Mouse (Mus musculus) heart, postnatal 14 days (tissue): ENCODE data around the gene Plod2. TPM values are rescaled to one million over a fixed set of nuclear protein-coding genes. Genes with fewer than 3 reads are reported as not detected.

Source experiments
- DNase-seq, 2 experiments: peaks; one replicate each; pipeline ENCODE4 v3.0.0; 2021 to 2022
- intact Hi-C: fragments of 180-260 bp; cut with DNase I; formaldehyde crosslinking; loops from one replicate; pipeline ENCODE4 v1.15.1; 2025
- long read RNA-seq, 2 experiments: library from polyadenylated mRNA; stranded (forward); transcript quantifications; one replicate each; pipeline ENCODE4 v2.0.0; 2021
- total RNA-seq, 2 experiments: library from RNA; stranded (reverse); gene quantifications; 2 replicates each; pipeline ENCODE4 v1.2.3; 2021

The Plod2 gene
- total RNA-seq = 10 to 100 TPM; 20.1 to 23.4 TPM
- long read RNA-seq, experiment 1, transcript Plod2-203 (20 exons, 3,663 nt) = major isoform, 8 of 12 reads
- long read RNA-seq, experiment 1, partial matches to known transcripts = 2 of 12 reads
- long read RNA-seq, experiment 1, other reads (novel, unspliced or antisense) = 0 of 12 reads
- long read RNA-seq, experiment 2, transcript Plod2-203 (20 exons, 3,663 nt) = major isoform, 16 of 23 reads
- long read RNA-seq, experiment 2, partial matches to known transcripts = 2 of 23 reads
- long read RNA-seq, experiment 2, other reads (novel, unspliced or antisense) = 4 of 23 reads

DNA sequence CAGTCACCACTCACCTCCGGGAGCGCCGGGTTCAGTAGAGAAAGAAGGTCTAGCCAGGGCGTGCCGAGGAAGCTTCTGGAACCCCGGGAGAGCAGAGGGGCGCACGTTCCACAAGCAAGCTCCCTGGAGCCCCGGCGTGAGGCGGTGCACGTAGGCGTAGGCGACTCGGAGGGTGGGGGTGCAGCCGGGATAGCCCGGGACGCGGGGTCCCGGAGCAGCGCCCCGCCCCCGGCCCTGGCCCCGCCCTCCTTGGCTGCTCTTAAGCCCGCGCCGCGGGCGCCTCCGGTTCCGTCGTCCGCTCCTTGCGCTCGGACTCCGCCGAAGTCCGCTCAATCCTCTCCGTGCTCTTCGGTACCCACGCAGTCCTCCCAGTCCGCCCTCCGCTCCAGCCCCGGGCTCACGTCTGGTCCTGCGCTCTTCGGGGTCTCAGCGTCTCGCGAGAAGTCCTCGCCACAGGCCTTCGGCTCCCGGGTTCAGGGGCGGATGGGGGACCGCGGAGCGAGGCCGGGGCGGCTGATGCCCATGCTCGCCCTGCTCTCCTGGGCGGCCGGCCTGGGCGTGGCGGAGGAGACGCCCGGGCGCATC lies at the start of gene Plod2:
Gene Plod2 (plus strand): TSS at position 247 of the 585 bp plus-strand sequence.
- intact Hi-C loops = loop anchor here (5.0 kb wide), 3 partner anchors 40 to 70 kb away; no protein-coding TSS in a partner anchor
- peak; percentile 77 to 85 for DNase-seq

DNA sequence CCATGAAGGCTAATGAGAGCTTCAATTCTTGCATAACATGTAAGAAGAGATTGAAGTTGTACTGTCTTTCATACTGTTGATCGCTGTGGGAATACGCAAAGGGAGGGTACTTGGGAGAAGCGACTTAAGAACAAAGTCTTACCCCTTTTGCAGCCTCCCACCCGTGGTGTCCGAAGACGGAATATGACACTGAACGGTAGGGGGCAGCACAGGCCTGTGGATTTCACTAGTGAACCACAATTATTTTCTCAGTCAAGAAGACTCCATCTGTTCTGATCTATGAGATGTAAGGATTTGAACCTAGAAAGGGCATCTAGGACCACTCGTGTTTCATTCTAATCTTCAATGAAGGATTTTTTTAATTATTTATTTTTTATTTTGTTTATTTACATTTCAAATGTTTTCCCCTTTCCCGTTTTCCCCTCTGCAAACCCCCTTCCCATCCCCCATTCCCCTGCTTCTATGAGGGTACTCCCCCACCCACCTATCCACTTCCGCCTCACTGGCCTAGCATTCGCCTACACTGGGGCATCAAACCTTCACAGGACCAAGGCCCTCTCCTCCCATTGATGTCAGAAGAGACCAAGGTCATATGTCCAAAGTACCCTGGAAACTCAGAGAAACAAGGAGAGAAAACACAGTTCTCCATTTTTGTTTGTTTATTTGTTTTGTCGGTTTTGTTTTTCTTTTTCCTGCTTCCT lies 42.2 kb upstream of the Plod2 start:
- intact Hi-C loops = loop anchor here (1.0 to 5.0 kb wide), 4 partner anchors 42 to 378 kb away; partner anchors contain the start of gene Plod2
- peak; percentile 87 to 94 for DNase-seq

DNA sequence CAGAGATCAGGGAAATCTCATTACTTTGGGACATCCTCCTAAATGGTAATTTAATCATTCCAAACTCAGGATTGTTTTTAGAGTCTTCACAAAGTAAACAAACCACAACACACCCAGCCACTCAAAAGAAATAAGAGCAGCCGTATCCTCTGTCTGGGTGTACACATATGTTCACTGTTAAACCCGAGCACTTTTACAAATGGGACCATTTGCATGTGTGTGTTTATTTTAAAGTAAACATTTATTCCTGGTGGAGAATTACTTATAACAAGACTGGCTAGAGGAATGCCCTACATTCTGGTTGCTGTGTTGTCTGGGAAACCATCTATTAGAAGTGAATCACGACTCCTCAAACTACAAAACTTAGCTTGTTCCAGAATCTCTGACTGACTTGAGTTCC lies 37.8 kb upstream of the Plod2 start:
- DNase-seq = no peak
- intact Hi-C loops = loop anchor here (5.0 kb wide), 1 partner anchor 38 kb away; the partner anchor contains the start of gene Plod2

- intact Hi-C loops = loop anchor here (5.0 kb wide), 1 partner anchor 37 kb away; the partner anchor contains the start of gene Plod2
- DNase-seq = no peak
These were observed 37.1 kb upstream of the Plod2 start for GRCm38 (mm10) chr9:92504889-92505288.

- intact Hi-C loops = no loop called here
- no peak for DNase-seq
These were observed 30.3 kb upstream of the Plod2 start for GRCm38 (mm10) chr9:92511696-92512095.

DNA sequence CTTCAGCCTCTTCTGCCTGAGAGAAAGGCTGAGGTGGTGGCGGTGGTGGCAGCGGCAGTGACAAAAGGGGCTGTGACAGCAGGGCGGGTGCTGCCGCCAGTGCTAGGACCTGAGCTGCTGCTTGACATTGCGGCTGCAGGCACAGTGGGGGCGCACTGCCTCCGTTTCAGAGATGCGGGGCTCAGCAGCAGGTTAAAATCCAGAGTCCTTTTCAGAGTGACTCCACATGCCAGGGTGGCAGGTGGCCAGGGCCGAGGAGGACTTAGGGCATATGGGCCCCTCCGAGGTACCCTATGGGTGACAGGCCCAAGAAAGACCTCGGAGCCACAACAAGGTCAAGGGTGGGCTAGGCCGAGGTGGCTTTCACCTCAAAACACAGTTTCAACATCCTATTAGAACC lies 25.0 kb upstream of the Plod2 start:
- intact Hi-C loops = no loop called here
- no peak for DNase-seq

DNA sequence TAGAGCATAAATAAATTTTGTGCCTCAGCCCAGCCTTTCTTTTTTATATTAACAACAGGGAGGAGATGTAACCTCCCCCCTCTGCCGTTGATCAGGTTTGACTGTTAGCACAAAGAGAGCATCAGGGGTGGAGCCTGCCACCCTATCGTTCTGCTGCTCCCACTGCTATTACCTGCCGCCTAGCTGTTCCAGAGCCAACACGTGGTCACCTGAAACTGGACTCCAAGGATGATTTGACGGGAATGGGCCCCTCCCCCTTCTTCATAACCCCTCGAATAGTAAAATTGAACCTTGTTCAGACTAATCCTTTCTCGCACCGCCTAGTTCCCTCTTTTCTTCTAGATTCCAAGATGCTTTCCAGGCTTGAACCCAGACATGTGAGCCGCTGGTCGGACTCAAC lies 21.3 kb upstream of the Plod2 start:
- DNase-seq = no peak
- intact Hi-C loops = no loop called here

DNA sequence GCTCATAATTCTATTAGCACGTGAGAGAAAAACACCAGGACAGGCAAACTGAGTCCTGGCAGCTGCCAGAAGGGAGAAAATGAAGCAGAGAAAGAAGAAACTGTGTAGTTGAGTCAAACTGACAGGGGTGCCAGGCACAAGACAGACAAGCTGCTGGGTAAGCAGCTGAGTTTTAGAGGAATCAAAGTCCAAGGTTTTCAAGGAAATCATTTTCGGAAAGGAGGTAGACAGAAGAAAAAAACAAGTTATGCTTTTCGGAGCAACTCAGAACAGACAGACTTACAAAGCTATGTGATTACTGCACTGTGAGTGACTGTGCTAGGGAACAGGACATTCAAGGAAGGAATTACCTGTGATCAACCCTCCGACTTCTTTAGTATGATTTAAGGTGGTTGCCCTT lies 17.5 kb upstream of the Plod2 start:
- no peak for DNase-seq
- intact Hi-C loops = no loop called here

DNA sequence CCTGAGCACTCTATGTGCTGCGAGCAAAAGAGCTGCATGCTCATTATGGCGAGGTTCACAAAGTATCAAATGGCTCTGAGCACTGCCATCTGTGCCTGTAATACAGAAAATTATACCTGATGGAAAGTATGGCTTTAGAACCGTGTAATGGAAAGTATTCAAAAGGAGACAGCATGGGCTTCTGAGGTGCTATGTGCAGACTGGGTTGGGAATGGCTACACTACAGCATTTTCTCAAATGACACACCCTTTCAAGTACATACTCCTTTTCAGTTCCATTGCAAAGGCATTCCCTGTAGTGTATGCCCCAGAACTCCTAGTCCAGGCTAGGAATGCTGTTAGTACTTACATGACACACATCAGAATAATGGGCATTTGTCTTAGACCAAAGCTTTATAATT lies 12.0 kb upstream of the Plod2 start:
- intact Hi-C loops = no loop called here
- no peak for DNase-seq

DNA sequence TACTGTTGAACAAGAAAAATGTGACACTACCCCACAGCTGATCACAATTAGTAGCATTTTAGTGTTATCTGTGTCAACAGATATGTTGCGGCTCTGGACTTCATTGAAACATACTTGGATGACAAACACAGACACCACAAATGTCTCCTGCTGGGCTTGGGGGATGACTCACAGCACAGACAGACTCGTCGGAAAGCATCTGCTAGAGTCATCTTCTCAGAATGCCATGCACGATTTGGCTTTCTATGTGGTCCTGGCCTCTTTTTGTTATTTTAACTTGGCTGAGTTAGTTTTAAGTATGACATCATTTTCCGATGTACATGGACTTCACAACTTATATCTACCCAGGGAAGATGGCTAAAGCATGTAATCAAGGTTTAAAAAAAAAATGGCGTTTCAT lies 4.3 kb upstream of the Plod2 start:
- intact Hi-C loops = no loop called here
- DNase-seq = no peak

DNA sequence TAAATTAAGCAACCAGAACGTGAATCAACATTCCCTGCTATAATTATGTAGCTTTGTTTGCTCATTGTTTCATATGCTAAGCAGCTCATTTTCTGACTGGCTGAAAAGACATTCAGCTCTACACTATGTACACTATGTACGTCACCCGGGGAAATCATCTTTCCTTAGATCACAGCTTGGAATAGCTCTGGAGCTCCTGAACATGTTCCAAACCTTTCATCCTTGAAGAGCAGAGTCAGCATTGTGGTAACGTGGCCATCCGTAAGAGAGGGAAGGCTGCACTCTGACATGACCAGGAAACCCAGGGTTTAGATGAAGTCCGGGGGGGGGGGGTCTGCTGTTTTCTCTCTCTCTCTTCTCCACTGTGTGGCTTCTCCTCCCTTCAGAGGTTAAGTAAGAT lies 3.8 kb upstream of the Plod2 start:
- DNase-seq = no peak
- intact Hi-C loops = no loop called here

DNA sequence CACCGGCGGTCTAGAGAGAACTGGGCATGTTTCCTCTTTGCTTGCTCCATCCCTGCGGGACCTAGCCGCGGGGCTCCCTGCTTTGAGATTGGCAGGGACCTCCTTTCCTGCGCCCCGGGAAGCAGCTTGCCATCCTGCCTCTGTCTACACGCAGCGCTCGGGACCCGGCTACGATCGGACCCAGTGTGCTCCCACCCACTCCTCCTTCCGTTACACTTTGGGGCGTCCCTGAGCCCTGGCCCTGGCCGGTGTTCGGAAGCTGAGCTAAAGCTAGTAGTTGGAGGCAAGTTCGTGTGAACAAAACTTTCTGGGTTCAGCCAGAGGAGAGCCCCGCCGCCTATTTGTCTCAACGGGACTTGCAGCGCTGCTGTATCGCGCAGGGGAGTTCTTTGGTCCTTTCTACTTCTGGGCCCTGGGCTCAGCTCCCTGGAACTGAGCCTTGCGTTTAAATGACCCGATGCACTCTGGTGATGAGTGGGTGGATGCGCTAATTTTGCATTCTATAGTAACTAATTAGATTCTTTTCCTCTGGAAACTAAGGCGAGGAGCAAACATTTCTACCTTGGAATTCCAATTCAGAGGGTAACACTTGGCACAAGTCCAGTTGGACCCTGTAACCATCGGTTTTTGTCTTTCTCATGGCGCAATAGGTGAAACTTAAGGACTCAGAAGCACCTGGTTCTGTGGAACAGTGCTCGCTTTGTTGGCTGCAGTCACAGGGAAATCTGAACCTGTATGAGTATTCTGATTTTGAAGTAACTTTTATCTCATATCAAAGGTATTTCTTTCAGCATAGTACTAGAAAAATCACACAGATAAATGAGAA lies 781 bp downstream of the Plod2 start:
- peak; percentile 57 to 58 for DNase-seq
- intact Hi-C loops = loop anchor here (5.0 kb wide), 3 partner anchors 41 to 69 kb away; no protein-coding TSS in a partner anchor

DNA sequence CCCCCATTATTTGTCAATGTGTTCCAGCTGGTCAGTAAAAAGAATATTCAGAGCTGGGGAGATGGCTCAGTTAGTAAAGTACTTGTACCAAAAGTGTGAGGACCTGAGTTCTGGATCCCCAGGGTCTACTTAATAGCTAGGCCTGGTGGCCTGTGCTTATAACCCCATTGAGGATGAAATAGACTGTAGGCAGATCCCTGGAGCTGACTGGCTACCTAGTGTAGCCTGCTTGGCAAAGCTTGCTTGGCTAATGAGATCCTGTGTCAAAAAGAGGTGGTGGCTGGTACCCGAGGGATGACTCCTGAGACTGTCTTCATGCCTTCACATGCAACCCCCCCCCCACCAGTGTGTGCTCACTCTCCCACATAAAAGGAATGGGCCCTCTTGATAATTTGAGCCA lies 2.1 kb downstream of the Plod2 start:
- intact Hi-C loops = loop anchor here (5.0 kb wide), 3 partner anchors 42 to 68 kb away; no protein-coding TSS in a partner anchor
- DNase-seq = no peak

GRCm38 (mm10) chr9:92545021-92545420 lies 3.0 kb downstream of the Plod2 start:
- no peak for DNase-seq
- intact Hi-C loops = no loop called here

DNA sequence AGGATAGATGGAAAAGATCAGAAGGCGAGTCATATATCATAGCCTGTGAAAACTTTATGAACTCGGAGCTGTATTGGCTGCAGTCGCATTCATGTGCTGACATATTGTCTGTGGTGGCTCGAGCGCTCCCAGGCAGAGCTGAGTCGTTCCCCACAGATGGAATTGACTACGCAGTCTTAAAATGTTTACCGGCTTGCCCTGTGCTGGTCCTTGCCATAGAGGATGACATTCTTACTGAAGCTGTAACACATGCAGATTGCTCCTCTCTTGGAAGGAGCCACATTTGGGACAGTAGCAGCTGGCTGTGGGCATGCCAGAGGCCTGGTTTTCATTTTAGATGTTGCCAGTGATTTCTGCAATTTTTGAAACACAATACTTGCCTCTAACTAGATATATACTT lies 4.4 kb downstream of the Plod2 start:
- no peak for DNase-seq

DNA sequence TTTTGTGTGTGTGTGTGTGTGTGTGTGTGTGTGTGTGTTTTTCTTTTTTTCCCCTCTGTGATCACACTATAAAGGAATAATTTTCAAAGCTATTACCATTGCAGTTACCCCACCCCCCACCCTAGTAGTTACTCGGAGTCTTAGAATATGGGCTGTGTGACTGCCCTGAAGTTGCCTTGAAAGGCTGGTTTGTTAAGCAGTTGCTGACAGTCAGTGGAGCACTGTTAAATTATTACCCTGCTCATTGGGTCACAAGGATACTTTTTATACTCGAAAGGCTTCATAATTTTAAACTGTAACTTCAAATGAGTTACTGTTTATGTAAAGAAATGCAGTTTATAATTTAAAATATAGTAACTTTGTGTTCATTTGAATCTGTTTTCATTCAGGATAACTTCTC lies 5.1 kb downstream of the Plod2 start:
- DNase-seq = no peak
- intact Hi-C loops = no loop called here

More for the DNA sequence above, 4.4 kb downstream of the Plod2 start:
- intact Hi-C loops = no loop called here

DNA sequence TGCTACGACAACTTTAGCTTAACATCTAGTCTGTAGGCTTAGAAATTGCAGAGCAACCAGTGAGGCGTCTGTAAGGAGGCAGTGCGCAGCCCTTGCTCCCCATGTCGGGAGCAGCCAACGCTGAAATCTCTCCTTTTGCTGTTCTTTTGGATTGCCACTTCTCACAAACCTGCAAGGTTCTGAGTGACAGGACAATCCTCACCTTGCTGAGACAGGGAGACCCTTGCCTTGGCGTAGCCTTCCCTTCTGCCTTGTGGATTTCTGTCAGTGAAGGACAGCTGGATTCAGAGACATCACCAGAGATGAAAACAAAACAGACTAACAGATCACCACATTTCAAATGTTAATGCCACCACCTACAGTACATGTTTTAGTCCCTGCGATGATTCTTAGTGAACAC lies 5.8 kb downstream of the Plod2 start:
- DNase-seq = no peak
- intact Hi-C loops = no loop called here

- peak; percentile 39 for DNase-seq
- intact Hi-C loops = no loop called here
These were observed 6.6 kb downstream of the Plod2 start for GRCm38 (mm10) chr9:92548603-92549002.

GRCm38 (mm10) chr9:92549811-92550490 lies 7.9 kb downstream of the Plod2 start:
- DNase-seq = peak; percentile 51 to 71
- intact Hi-C loops = no loop called here

GRCm38 (mm10) chr9:92550981-92551380 lies 9.0 kb downstream of the Plod2 start:
- intact Hi-C loops = no loop called here
- DNase-seq = no peak
